Mouse (Mus musculus): ENCODE data around the gene Mrtfa.
A peak's percentile ranks its signal among the peaks of the same experiment; 100 is the strongest.

The Mrtfa gene

GRCm38 (mm10) chr15:81062175-81062588 is 128.4 kb downstream of the Mrtfa start:
- no peak for DNase-seq

- no peak for DNase-seq
Observed at GRCm38 (mm10) chr15:81060975-81061374, 129.6 kb downstream of the Mrtfa start.

- no peak for DNase-seq
Observed at GRCm38 (mm10) chr15:81057736-81058135, 132.8 kb downstream of the Mrtfa start.

GRCm38 (mm10) chr15:81055488-81055887 is 135.1 kb downstream of the Mrtfa start:
- DNase-seq = no peak

- no peak for DNase-seq
Observed at GRCm38 (mm10) chr15:81052491-81052890, 138.1 kb downstream of the Mrtfa start.

GRCm38 (mm10) chr15:81050488-81050887 is 140.1 kb downstream of the Mrtfa start:
- no peak for DNase-seq

- no peak for DNase-seq
Observed at GRCm38 (mm10) chr15:81049401-81050053, 141.0 kb downstream of the Mrtfa start.

- DNase-seq = no peak
Observed at GRCm38 (mm10) chr15:81047497-81047896, 143.1 kb downstream of the Mrtfa start.

- no peak for DNase-seq
Observed at GRCm38 (mm10) chr15:81046061-81046460, 144.5 kb downstream of the Mrtfa start.

- DNase-seq = no peak
Observed at GRCm38 (mm10) chr15:81045336-81045735, 145.2 kb downstream of the Mrtfa start.

- DNase-seq = no peak
Observed at GRCm38 (mm10) chr15:81044446-81044845, 146.1 kb downstream of the Mrtfa start.

GRCm38 (mm10) chr15:81042276-81042931 is 148.2 kb downstream of the Mrtfa start:
- no peak for DNase-seq

- no peak for DNase-seq
Observed at GRCm38 (mm10) chr15:81041767-81042166, 148.8 kb downstream of the Mrtfa start.

- DNase-seq = no peak
Observed at GRCm38 (mm10) chr15:81038419-81038818, 152.1 kb downstream of the Mrtfa start.

- DNase-seq = no peak
Observed at GRCm38 (mm10) chr15:81035417-81036162, 155.0 kb downstream of the Mrtfa start.

- DNase-seq = no peak
Observed at GRCm38 (mm10) chr15:81034119-81034518, 156.4 kb downstream of the Mrtfa start.

- no peak for DNase-seq
Observed at GRCm38 (mm10) chr15:81032941-81033629, 157.5 kb downstream of the Mrtfa start.

GRCm38 (mm10) chr15:81031611-81032010 is 158.9 kb downstream of the Mrtfa start:
- DNase-seq = no peak

- DNase-seq = no peak
Observed at GRCm38 (mm10) chr15:81030891-81031425, 159.6 kb downstream of the Mrtfa start.

- DNase-seq = peak; percentile 74
Observed at GRCm38 (mm10) chr15:81027378-81028173, 163.0 kb downstream of the Mrtfa start.

- no peak for DNase-seq
Observed at GRCm38 (mm10) chr15:81026901-81027300, 163.7 kb downstream of the Mrtfa start.

- no peak for DNase-seq
Observed at GRCm38 (mm10) chr15:81023842-81024241, 166.7 kb downstream of the Mrtfa start.
